Mouse (Mus musculus): ENCODE results near the gene Tmprss13. TPM values are rescaled to one million over a fixed set of nuclear protein-coding genes. Genes with fewer than 3 reads are reported as not detected.
A peak's percentile ranks its signal among the peaks of the same experiment; 100 is the strongest.

Gene Tmprss13
- polyA plus RNA-seq, 1 experiment from 2014 or later = 0.19 TPM

GRCm38 (mm10) chr9:45368341-45368901 lies 49.5 kb downstream of the Tmprss13 start:
- DNase-seq (ENCODE audit: low spot score) = no peak
- ATAC-seq (ENCODE audit: low FRiP score) = no peak
- no peaks in the 10 kb centered on the region for H3K27me3 ChIP-seq (ENCODE audit: control insufficient read depth, insufficient read depth, low read length)
- no peak overlapping the region for H3K9ac ChIP-seq (ENCODE audit: low read depth, low read length)
- WGBS = 58% methylated on average over 5 of the region's 5 CpGs
- H3K36me3 ChIP-seq (ENCODE audit: control insufficient read depth, insufficient read depth, low read length) = no peaks in the 10 kb centered on the region
- 0 out of 2 replicates have a peak, but pooled peaks cover 3% of the 10 kb centered on the region for H3K4me1 ChIP-seq (replicated peaks; ENCODE audit: control insufficient read depth, insufficient read depth, low read length)
- H3K27ac ChIP-seq (ENCODE audit: low read depth, low read length) = no peak overlapping the region
- no peaks in the 10 kb centered on the region for H3K9me3 ChIP-seq (ENCODE audit: control insufficient read depth, low read length)
- no peak overlapping the region for H3K4me3 ChIP-seq (ENCODE audit: low read depth, low read length)
- no peak overlapping the region for H3K4me2 ChIP-seq (replicated peaks; ENCODE audit: low read depth, low read length)

GRCm38 (mm10) chr9:45370117-45370561 lies 51.2 kb downstream of the Tmprss13 start, which contains the start of gene Fxyd6:
Gene Fxyd6, plus strand, starts transcription at chr9:45370185.
- no peaks in the 10 kb centered on the region for H3K9me3 ChIP-seq (ENCODE audit: control insufficient read depth, low read length)
- ATAC-seq (ENCODE audit: low FRiP score) (peak; percentile 66), DNase-seq (ENCODE audit: low spot score) (peak; percentile 79)
- H3K36me3 ChIP-seq (ENCODE audit: control insufficient read depth, insufficient read depth, low read length) = no peaks in the 10 kb centered on the region
- 0 out of 2 replicates have a peak, but pooled peaks cover 3% of the 10 kb centered on the region for H3K4me1 ChIP-seq (replicated peaks; ENCODE audit: control insufficient read depth, insufficient read depth, low read length)
- H3K4me2 ChIP-seq (replicated peaks; ENCODE audit: low read depth, low read length) = peak within 1 kb of the TSS; percentile 82
- under 1% methylated on average over 28 of the region's 28 CpGs for WGBS
- peak within 1 kb of the TSS; percentile 8 for H3K27ac ChIP-seq (ENCODE audit: low read depth, low read length)
- peak within 1 kb of the TSS; percentile 73 for H3K9ac ChIP-seq (ENCODE audit: low read depth, low read length)
- no peaks in the 10 kb centered on the region for H3K27me3 ChIP-seq (ENCODE audit: control insufficient read depth, insufficient read depth, low read length)
- peak within 1 kb of the TSS; percentile 59 for H3K4me3 ChIP-seq (ENCODE audit: low read depth, low read length)

GRCm38 (mm10) chr9:45370616-45371336 lies 51.9 kb downstream of the Tmprss13 start:
- Histone ChIP-seq H3K27me3 (ENCODE audit: control insufficient read depth, insufficient read depth, low read length) (no peaks in the 10 kb centered on the region), H3K27ac (ENCODE audit: low read depth, low read length) (peak overlapping the region; percentile 8), H3K36me3 (ENCODE audit: control insufficient read depth, insufficient read depth, low read length) (no peaks in the 10 kb centered on the region), H3K4me2 (replicated peaks; ENCODE audit: low read depth, low read length) (peak overlapping the region; percentile 82), H3K9me3 (ENCODE audit: control insufficient read depth, low read length) (no peaks in the 10 kb centered on the region), H3K4me1 (replicated peaks; ENCODE audit: control insufficient read depth, insufficient read depth, low read length) (0 out of 2 replicates have a peak, but pooled peaks cover 3% of the 10 kb centered on the region), H3K9ac (ENCODE audit: low read depth, low read length) (peak overlapping the region; percentile 73), H3K4me3 (ENCODE audit: low read depth, low read length) (peak overlapping the region; percentile 59)
- WGBS = 5% methylated on average over 25 of the region's 25 CpGs
- DNase-seq (ENCODE audit: low spot score) (peak; percentile 55), ATAC-seq (ENCODE audit: low FRiP score) (peak; percentile 56)

GRCm38 (mm10) chr9:45371337-45371707 lies 52.4 kb downstream of the Tmprss13 start:
- Histone ChIP-seq H3K4me2 (replicated peaks; ENCODE audit: low read depth, low read length) (peak overlapping the region; percentile 82), H3K36me3 (ENCODE audit: control insufficient read depth, insufficient read depth, low read length) (no peaks in the 10 kb centered on the region), H3K27me3 (ENCODE audit: control insufficient read depth, insufficient read depth, low read length) (no peaks in the 10 kb centered on the region), H3K27ac (ENCODE audit: low read depth, low read length) (peak overlapping the region; percentile 8; the same call in 1 of the 2 replicates), H3K9ac (ENCODE audit: low read depth, low read length) (peak overlapping the region; percentile 73), H3K9me3 (ENCODE audit: control insufficient read depth, low read length) (no peaks in the 10 kb centered on the region), H3K4me3 (ENCODE audit: low read depth, low read length) (peak overlapping the region; percentile 59), H3K4me1 (replicated peaks; ENCODE audit: control insufficient read depth, insufficient read depth, low read length) (0 out of 2 replicates have a peak, but pooled peaks cover 3% of the 10 kb centered on the region)
- DNase-seq (ENCODE audit: low spot score) = peak; percentile 71
- peak; percentile 53 for ATAC-seq (ENCODE audit: low FRiP score)
- WGBS = 19% methylated on average over 2 of the region's 2 CpGs

GRCm38 (mm10) chr9:45373896-45374295 lies 55.0 kb downstream of the Tmprss13 start:
- DNase-seq (ENCODE audit: low spot score) (no peak), ATAC-seq (ENCODE audit: low FRiP score) (no peak)
- H3K4me1 ChIP-seq (replicated peaks; ENCODE audit: control insufficient read depth, insufficient read depth, low read length) = 0 out of 2 replicates have a peak, but pooled peaks cover 3% of the 10 kb centered on the region
- H3K9ac ChIP-seq (ENCODE audit: low read depth, low read length) = no peak overlapping the region
- no peaks in the 10 kb centered on the region for H3K27me3 ChIP-seq (ENCODE audit: control insufficient read depth, insufficient read depth, low read length)
- no peaks in the 10 kb centered on the region for H3K9me3 ChIP-seq (ENCODE audit: control insufficient read depth, low read length)
- no peak overlapping the region for H3K4me2 ChIP-seq (replicated peaks; ENCODE audit: low read depth, low read length)
- H3K27ac ChIP-seq (ENCODE audit: low read depth, low read length) = no peak overlapping the region
- WGBS = 68% methylated on average over 3 of the region's 3 CpGs
- no peak overlapping the region for H3K4me3 ChIP-seq (ENCODE audit: low read depth, low read length)
- H3K36me3 ChIP-seq (ENCODE audit: control insufficient read depth, insufficient read depth, low read length) = no peaks in the 10 kb centered on the region

GRCm38 (mm10) chr9:45374988-45375502 lies 56.1 kb downstream of the Tmprss13 start:
- no peak overlapping the region for H3K27ac ChIP-seq (ENCODE audit: low read depth, low read length)
- H3K9ac ChIP-seq (ENCODE audit: low read depth, low read length) = no peak overlapping the region
- 90% methylated on average over 6 of the region's 6 CpGs for WGBS
- 0 out of 2 replicates have a peak, but pooled peaks cover 3% of the 10 kb centered on the region for H3K4me1 ChIP-seq (replicated peaks; ENCODE audit: control insufficient read depth, insufficient read depth, low read length)
- ATAC-seq (ENCODE audit: low FRiP score) (no peak), DNase-seq (ENCODE audit: low spot score) (no peak)
- H3K4me2 ChIP-seq (replicated peaks; ENCODE audit: low read depth, low read length) = no peak overlapping the region
- H3K27me3 ChIP-seq (ENCODE audit: control insufficient read depth, insufficient read depth, low read length) = no peaks in the 10 kb centered on the region
- H3K9me3 ChIP-seq (ENCODE audit: control insufficient read depth, low read length) = no peaks in the 10 kb centered on the region
- no peaks in the 10 kb centered on the region for H3K36me3 ChIP-seq (ENCODE audit: control insufficient read depth, insufficient read depth, low read length)
- H3K4me3 ChIP-seq (ENCODE audit: low read depth, low read length) = no peak overlapping the region

- no peaks in the 10 kb centered on the region for H3K27me3 ChIP-seq (ENCODE audit: control insufficient read depth, insufficient read depth, low read length)
- H3K4me2 ChIP-seq (replicated peaks; ENCODE audit: low read depth, low read length) = no peak overlapping the region
- ATAC-seq (ENCODE audit: low FRiP score) (no peak), DNase-seq (ENCODE audit: low spot score) (no peak)
- no peak overlapping the region for H3K27ac ChIP-seq (ENCODE audit: low read depth, low read length)
- 85% methylated on average over 4 of the region's 4 CpGs for WGBS
- H3K9ac ChIP-seq (ENCODE audit: low read depth, low read length) = no peak overlapping the region
- no peaks in the 10 kb centered on the region for H3K36me3 ChIP-seq (ENCODE audit: control insufficient read depth, insufficient read depth, low read length)
- 0 out of 2 replicates have a peak, but pooled peaks cover 3% of the 10 kb centered on the region for H3K4me1 ChIP-seq (replicated peaks; ENCODE audit: control insufficient read depth, insufficient read depth, low read length)
- H3K4me3 ChIP-seq (ENCODE audit: low read depth, low read length) = no peak overlapping the region
- H3K9me3 ChIP-seq (ENCODE audit: control insufficient read depth, low read length) = no peaks in the 10 kb centered on the region
These were observed 57.5 kb downstream of the Tmprss13 start for GRCm38 (mm10) chr9:45376427-45376826.

- no peak overlapping the region for H3K9ac ChIP-seq (ENCODE audit: low read depth, low read length)
- WGBS = 94% methylated on average over 2 of the region's 2 CpGs
- H3K27me3 ChIP-seq (ENCODE audit: control insufficient read depth, insufficient read depth, low read length) = no peaks in the 10 kb centered on the region
- no peaks in the 10 kb centered on the region for H3K9me3 ChIP-seq (ENCODE audit: control insufficient read depth, low read length)
- no peak overlapping the region for H3K4me3 ChIP-seq (ENCODE audit: low read depth, low read length)
- no peak overlapping the region for H3K27ac ChIP-seq (ENCODE audit: low read depth, low read length)
- ATAC-seq (ENCODE audit: low FRiP score) (no peak), DNase-seq (ENCODE audit: low spot score) (no peak)
- no peaks in the 10 kb centered on the region for H3K36me3 ChIP-seq (ENCODE audit: control insufficient read depth, insufficient read depth, low read length)
- no peak overlapping the region for H3K4me2 ChIP-seq (replicated peaks; ENCODE audit: low read depth, low read length)
- H3K4me1 ChIP-seq (replicated peaks; ENCODE audit: control insufficient read depth, insufficient read depth, low read length) = no peaks in the 10 kb centered on the region
These were observed 58.0 kb downstream of the Tmprss13 start for GRCm38 (mm10) chr9:45376883-45377282.

All from hindbrain, embryonic 11.5 days (tissue).